Mouse (Mus musculus) adrenal gland, postnatal 25 days (tissue): Measurements from ENCODE around the gene Jade2. TPM values are rescaled to one million over a fixed set of nuclear protein-coding genes. Genes with fewer than 3 reads are reported as not detected.

ENCODE experiments used
- DNase-seq: peaks from one replicate; pipeline ENCODE4 v3.0.0; 2021; ENCODE audit warnings: mixed read lengths
- total RNA-seq: library from RNA; stranded (reverse); gene quantifications from 2 replicates; pipeline ENCODE4 v1.2.3, GENCODE M21; 2021

The Jade2 gene
- total RNA-seq, 1 experiment from 2014 or later: 19.8 TPM

- DNase-seq: peak; percentile 74
These were observed 520 bp upstream of the Jade2 start for GRCm38 (mm10) chr11:51857818-51858527.

GRCm38 (mm10) chr11:51856616-51857080 is 805 bp downstream of the Jade2 start:
- DNase-seq: peak; percentile 64

- peak; percentile 83 for DNase-seq
These were observed 1.4 kb downstream of the Jade2 start for GRCm38 (mm10) chr11:51855818-51856615.

GRCm38 (mm10) chr11:51854981-51855817 is 2.3 kb downstream of the Jade2 start:
- peak; percentile 84 for DNase-seq

- no peak for DNase-seq
These were observed 4.9 kb downstream of the Jade2 start for GRCm38 (mm10) chr11:51852595-51852994.

- no peak for DNase-seq
These were observed 5.3 kb downstream of the Jade2 start for GRCm38 (mm10) chr11:51852091-51852521.

GRCm38 (mm10) chr11:51850741-51851330 is 6.6 kb downstream of the Jade2 start:
- no peak for DNase-seq

- no peak for DNase-seq
These were observed 9.1 kb downstream of the Jade2 start for GRCm38 (mm10) chr11:51848324-51848723.

- no peak for DNase-seq
These were observed 9.6 kb downstream of the Jade2 start for GRCm38 (mm10) chr11:51847902-51848301.

GRCm38 (mm10) chr11:51845981-51846883 is 11.2 kb downstream of the Jade2 start:
- DNase-seq: no peak

GRCm38 (mm10) chr11:51844529-51845098 is 12.8 kb downstream of the Jade2 start:
- no peak for DNase-seq

- DNase-seq: no peak
These were observed 13.6 kb downstream of the Jade2 start for GRCm38 (mm10) chr11:51843898-51844297.

- DNase-seq: no peak
These were observed 14.3 kb downstream of the Jade2 start for GRCm38 (mm10) chr11:51843168-51843567.

GRCm38 (mm10) chr11:51841149-51841548 is 16.3 kb downstream of the Jade2 start:
- DNase-seq: no peak

GRCm38 (mm10) chr11:51840657-51841056 is 16.8 kb downstream of the Jade2 start:
- DNase-seq: no peak

- DNase-seq: no peak
These were observed 17.5 kb downstream of the Jade2 start for GRCm38 (mm10) chr11:51839973-51840372.

- no peak for DNase-seq
These were observed 18.3 kb downstream of the Jade2 start for GRCm38 (mm10) chr11:51839106-51839505.

- no peak for DNase-seq
These were observed 20.0 kb downstream of the Jade2 start for GRCm38 (mm10) chr11:51837164-51838153.

- DNase-seq: no peak
These were observed 20.9 kb downstream of the Jade2 start for GRCm38 (mm10) chr11:51836506-51836905.
